Mouse (Mus musculus) kidney, adult 2 months (tissue): Measurements from ENCODE around the gene Shank3.

Experiments used
- CTCF ChIP-seq: fragments of 200-500 bp; conservative IDR thresholded peaks from 2 replicates; pipeline ENCODE4 v1.5.1; 2011; ENCODE audit warnings: low read depth, mild to moderate bottlenecking, control low read depth, low read length, moderate library complexity, mixed read lengths; ENCODE audit not compliant: insufficient read depth, insufficient read length
- POLR2A ChIP-seq: fragments of 200-500 bp; IDR thresholded peaks from one replicate; pipeline ENCODE4 v1.6.1; 2011; ENCODE audit warnings: low read depth, low read length, control low read depth

- TF ChIP-seq POLR2A (no peak), CTCF (no peak)
These were observed 18.8 kb upstream of the Shank3 start for GRCm38 (mm10) chr15:89480584-89480983.
